Mouse (Mus musculus) hindbrain, embryonic 13.5 days (tissue): ENCODE measurements at regions not wholly inside any gene's neighbourhood (a gene's known extent, or its start where the extent isn't known, plus 50 kb on each side); places are given as distances from the start of the nearest gene placed in this dataset.

Experiments used
- ATAC-seq: fragments of 200-750 bp; cut with Nextera tagmentation; 2 replicates; pipeline ENCODE4 v1.8.0; 2017; ENCODE audit warnings: moderate TSS enrichment; ENCODE audit not compliant: low FRiP score
- H3K27ac ChIP-seq: fragments of 300-500 bp; sonication (generic); 2 replicates; pipeline ENCODE4 v1.5.1; 2015; ENCODE audit warnings: inconsistent platforms, mild to moderate bottlenecking, moderate library complexity
- H3K27me3 ChIP-seq: fragments of 300-500 bp; sonication (generic); 2 replicates; pipeline ENCODE4 v1.6.1; 2015; ENCODE audit warnings: mild to moderate bottlenecking, inconsistent platforms
- H3K36me3 ChIP-seq: fragments of 300-500 bp; sonication (generic); 2 replicates; pipeline ENCODE4 v1.6.1; 2015; ENCODE audit warnings: mild to moderate bottlenecking, inconsistent platforms
- H3K4me1 ChIP-seq: fragments of 300-500 bp; sonication (generic); replicated peaks from 2 replicates; pipeline ENCODE4 v1.6.1; 2015; ENCODE audit warnings: inconsistent platforms
- H3K4me2 ChIP-seq: fragments of 300-500 bp; sonication (generic); 2 replicates; pipeline ENCODE4 v1.6.1; 2015; ENCODE audit warnings: inconsistent platforms, mild to moderate bottlenecking, moderate library complexity
- H3K4me3 ChIP-seq: fragments of 300-500 bp; sonication (generic); 2 replicates; pipeline ENCODE4 v1.5.1; 2015; ENCODE audit warnings: mild to moderate bottlenecking, inconsistent platforms
- H3K9ac ChIP-seq: fragments of 300-500 bp; sonication (generic); 2 replicates; pipeline ENCODE4 v1.6.1; 2015; ENCODE audit warnings: mild to moderate bottlenecking, inconsistent platforms
- H3K9me3 ChIP-seq: fragments of 300-500 bp; sonication (generic); 2 replicates; pipeline ENCODE4 v1.6.1; 2016; ENCODE audit warnings: inconsistent platforms
- WGBS: fragments of 180-500 bp; shearing (Covaris S2); methylation state at CpG from one replicate; pipeline ENCODE4 v1.1.7; 2015; 5-methylcytosine and 5-hydroxymethylcytosine counted together

- no peak overlapping the region for H3K9ac ChIP-seq
- peaks cover 32% of the 10 kb centered on the region for H3K4me1 ChIP-seq
- H3K27ac ChIP-seq: peak overlapping the region; percentile 84
- H3K4me3 ChIP-seq: no peak overlapping the region
- 31% methylated on average over 8 of the region's 8 CpGs for WGBS
- H3K27me3 ChIP-seq: no peaks in the 10 kb centered on the region
- H3K36me3 ChIP-seq: no peaks in the 10 kb centered on the region
- ATAC-seq: no peak
- H3K9me3 ChIP-seq: no peaks in the 10 kb centered on the region
- H3K4me2 ChIP-seq: no peak overlapping the region
Measured at GRCm38 (mm10) chr2:75072471-75072870, 246.9 kb downstream of the Mtx2 start.

GRCm38 (mm10) chr2:75073178-75073577 lies 247.6 kb downstream of the Mtx2 start:
- no peak for ATAC-seq
- H3K27me3 ChIP-seq: no peaks in the 10 kb centered on the region
- no peaks in the 10 kb centered on the region for H3K9me3 ChIP-seq
- H3K4me1 ChIP-seq: peaks cover 32% of the 10 kb centered on the region
- H3K9ac ChIP-seq: no peak overlapping the region
- H3K4me2 ChIP-seq: no peak overlapping the region
- H3K4me3 ChIP-seq: no peak overlapping the region
- 63% methylated on average over 9 of the region's 9 CpGs for WGBS
- peak overlapping the region; percentile 84 for H3K27ac ChIP-seq
- H3K36me3 ChIP-seq: no peaks in the 10 kb centered on the region

GRCm38 (mm10) chr2:75087164-75087563 lies 261.6 kb downstream of the Mtx2 start:
- no peak overlapping the region for H3K9ac ChIP-seq
- H3K27me3 ChIP-seq: no peaks in the 10 kb centered on the region
- no peak overlapping the region for H3K4me3 ChIP-seq
- WGBS: 73% methylated on average over 12 of the region's 12 CpGs
- no peak overlapping the region for H3K4me2 ChIP-seq
- H3K36me3 ChIP-seq: no peaks in the 10 kb centered on the region
- peaks cover 21% of the 10 kb centered on the region for H3K4me1 ChIP-seq
- H3K27ac ChIP-seq: peak overlapping the region; percentile 23
- no peaks in the 10 kb centered on the region for H3K9me3 ChIP-seq
- no peak for ATAC-seq

GRCm38 (mm10) chr2:75089186-75089585 lies 263.6 kb downstream of the Mtx2 start:
- ATAC-seq: no peak
- Histone ChIP-seq H3K4me1 (peaks cover 21% of the 10 kb centered on the region), H3K4me2 (no peak overlapping the region), H3K4me3 (no peak overlapping the region), H3K27ac (no peak overlapping the region), H3K9me3 (no peaks in the 10 kb centered on the region), H3K9ac (no peak overlapping the region), H3K36me3 (no peaks in the 10 kb centered on the region), H3K27me3 (no peaks in the 10 kb centered on the region)
- 62% methylated on average over 8 of the region's 8 CpGs for WGBS

DNA sequence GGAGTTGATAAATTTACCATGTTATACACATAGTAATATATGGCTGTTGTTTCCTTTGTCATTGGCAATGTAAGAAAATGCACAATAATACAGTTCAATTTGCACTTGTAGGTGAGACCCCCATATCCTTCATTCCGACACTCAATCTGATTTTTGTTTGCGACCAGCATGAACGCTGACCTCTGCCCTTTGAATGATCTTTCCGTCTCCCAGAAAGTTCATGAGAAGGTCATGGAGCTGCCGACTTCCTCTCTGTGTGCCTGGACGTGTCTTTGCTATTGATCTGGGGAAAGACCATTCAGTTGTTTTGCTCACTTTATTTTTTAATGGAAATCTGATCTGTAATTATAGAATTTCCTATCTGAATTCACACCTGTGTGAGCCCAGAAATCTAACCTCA lies 264.0 kb downstream of the Mtx2 start:
- Histone ChIP-seq H3K4me3 (no peak overlapping the region), H3K9ac (no peak overlapping the region), H3K36me3 (no peaks in the 10 kb centered on the region), H3K27me3 (no peaks in the 10 kb centered on the region), H3K9me3 (no peaks in the 10 kb centered on the region), H3K27ac (no peak overlapping the region), H3K4me1 (peaks cover 21% of the 10 kb centered on the region), H3K4me2 (no peak overlapping the region)
- ATAC-seq: no peak
- 28% methylated on average over 6 of the region's 6 CpGs for WGBS

DNA sequence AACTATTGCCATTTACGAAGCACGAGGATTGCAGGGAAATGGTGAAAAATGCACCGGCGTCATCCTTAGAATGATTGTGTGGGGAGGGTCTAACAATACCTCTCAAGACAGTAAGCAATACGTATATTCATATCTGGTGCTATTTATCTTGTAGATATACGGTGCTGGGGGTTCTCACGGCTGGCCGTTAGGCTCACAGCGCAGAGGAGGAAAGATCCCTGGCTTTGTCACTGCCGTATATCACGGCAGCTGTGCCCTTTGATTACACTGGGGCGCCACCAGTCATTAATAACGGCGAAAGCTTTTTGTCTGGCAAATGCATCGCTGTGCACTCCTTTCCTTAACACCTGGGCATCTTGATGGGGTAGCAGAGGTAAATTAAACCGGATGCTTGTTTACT lies 264.8 kb downstream of the Mtx2 start:
- Histone ChIP-seq H3K4me3 (no peak overlapping the region), H3K9me3 (no peaks in the 10 kb centered on the region), H3K27me3 (no peaks in the 10 kb centered on the region), H3K4me1 (peaks cover 21% of the 10 kb centered on the region), H3K36me3 (no peaks in the 10 kb centered on the region), H3K27ac (peak overlapping the region; percentile 62), H3K9ac (0 out of 2 replicates have a peak overlapping the region, but pooled peaks have one; percentile 19), H3K4me2 (no peak overlapping the region)
- WGBS: 60% methylated on average over 16 of the region's 16 CpGs
- no peak for ATAC-seq

GRCm38 (mm10) chr2:75101501-75101900 lies 275.9 kb downstream of the Mtx2 start:
- no peak overlapping the region for H3K4me3 ChIP-seq
- H3K9me3 ChIP-seq: no peaks in the 10 kb centered on the region
- H3K27ac ChIP-seq: no peak overlapping the region
- no peak overlapping the region for H3K9ac ChIP-seq
- H3K27me3 ChIP-seq: no peaks in the 10 kb centered on the region
- no peaks in the 10 kb centered on the region for H3K36me3 ChIP-seq
- WGBS: 58% methylated on average over 11 of the region's 11 CpGs
- H3K4me2 ChIP-seq: no peak overlapping the region
- ATAC-seq: no peak
- peaks cover 11% of the 10 kb centered on the region for H3K4me1 ChIP-seq

- no peak overlapping the region for H3K27ac ChIP-seq
- ATAC-seq: no peak
- no peaks in the 10 kb centered on the region for H3K36me3 ChIP-seq
- H3K9ac ChIP-seq: no peak overlapping the region
- no peaks in the 10 kb centered on the region for H3K9me3 ChIP-seq
- H3K27me3 ChIP-seq: no peaks in the 10 kb centered on the region
- no peak overlapping the region for H3K4me2 ChIP-seq
- H3K4me3 ChIP-seq: no peak overlapping the region
- 90% methylated on average over 9 of the region's 9 CpGs for WGBS
- 0 out of 2 replicates have a peak, but pooled peaks cover 5% of the 10 kb centered on the region for H3K4me1 ChIP-seq
Measured at GRCm38 (mm10) chr2:75112751-75113150, 287.1 kb downstream of the Mtx2 start.

DNA sequence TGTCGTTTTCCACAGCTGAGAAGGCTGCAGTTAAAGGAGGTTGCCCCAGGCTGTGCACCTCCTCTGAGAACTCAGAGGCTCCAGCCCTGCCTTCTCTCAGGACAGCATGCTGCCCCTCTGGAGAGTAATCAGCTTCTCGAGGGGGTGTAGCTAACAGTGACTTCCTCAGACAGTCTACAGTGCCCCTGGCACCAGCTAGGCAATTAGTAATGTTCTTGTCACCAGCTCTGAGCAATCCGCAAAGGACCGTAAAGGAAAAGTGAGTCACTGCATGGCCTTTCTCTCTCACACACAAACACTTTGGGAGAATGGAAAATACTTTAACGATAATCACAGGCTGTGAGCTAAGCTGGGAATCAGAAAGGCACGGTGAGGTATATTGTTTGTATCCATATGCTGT lies 288.8 kb downstream of the Mtx2 start:
- H3K27ac ChIP-seq: no peak overlapping the region
- WGBS: 58% methylated on average over 6 of the region's 6 CpGs
- no peak for ATAC-seq
- no peak overlapping the region for H3K4me3 ChIP-seq
- H3K9ac ChIP-seq: no peak overlapping the region
- H3K36me3 ChIP-seq: no peaks in the 10 kb centered on the region
- H3K4me2 ChIP-seq: no peak overlapping the region
- H3K9me3 ChIP-seq: no peaks in the 10 kb centered on the region
- 0 out of 2 replicates have a peak, but pooled peaks cover 5% of the 10 kb centered on the region for H3K4me1 ChIP-seq
- H3K27me3 ChIP-seq: no peaks in the 10 kb centered on the region

DNA sequence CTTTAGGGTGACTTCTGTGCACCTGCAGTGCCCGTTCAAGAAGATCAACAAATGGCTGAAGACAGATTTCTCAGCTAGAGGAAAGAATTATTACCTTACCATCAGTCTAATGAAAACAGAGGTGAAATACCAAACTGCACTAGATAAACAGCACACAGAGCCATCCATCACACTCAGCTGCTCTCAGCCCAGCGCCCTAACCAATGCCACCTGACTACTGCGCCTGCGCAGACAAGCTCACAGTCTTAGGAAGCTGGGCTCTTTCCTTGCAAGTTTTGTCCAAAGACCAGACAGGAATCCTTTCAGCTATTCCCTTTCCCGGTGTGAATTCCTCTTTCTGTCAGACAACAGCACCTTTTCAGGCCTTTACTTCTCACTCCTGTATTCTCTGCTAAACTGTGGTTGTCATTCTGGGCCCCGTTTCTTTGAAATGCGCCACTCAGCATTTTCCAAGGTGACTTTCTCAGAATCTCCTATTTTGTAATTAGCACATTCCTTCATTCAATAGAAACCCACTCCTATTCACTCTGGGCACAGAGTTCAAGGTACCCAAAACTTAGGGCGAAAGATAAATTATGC lies 292.8 kb downstream of the Mtx2 start:
- ATAC-seq: no peak
- H3K9ac ChIP-seq: no peak overlapping the region
- no peak overlapping the region for H3K27ac ChIP-seq
- H3K27me3 ChIP-seq: no peaks in the 10 kb centered on the region
- H3K36me3 ChIP-seq: no peaks in the 10 kb centered on the region
- WGBS: 89% methylated on average over 8 of the region's 8 CpGs
- no peak overlapping the region for H3K4me3 ChIP-seq
- no peak overlapping the region for H3K4me2 ChIP-seq
- no peaks in the 10 kb centered on the region for H3K9me3 ChIP-seq
- 0 out of 2 replicates have a peak, but pooled peaks cover 5% of the 10 kb centered on the region for H3K4me1 ChIP-seq

- ATAC-seq: no peak
- Histone ChIP-seq H3K27me3 (0 out of 2 replicates have a peak, but pooled peaks cover 3% of the 10 kb centered on the region), H3K36me3 (no peaks in the 10 kb centered on the region), H3K4me1 (0 out of 2 replicates have a peak, but pooled peaks cover 1% of the 10 kb centered on the region), H3K4me2 (no peak overlapping the region), H3K27ac (no peak overlapping the region), H3K9me3 (no peaks in the 10 kb centered on the region), H3K4me3 (no peak overlapping the region), H3K9ac (no peak overlapping the region)
- WGBS: 94% methylated on average over 9 of the region's 9 CpGs
Measured at GRCm38 (mm10) chr2:75119599-75119998, 294.0 kb downstream of the Mtx2 start.

- WGBS: 83% methylated on average over 10 of the region's 10 CpGs
- H3K36me3 ChIP-seq: no peaks in the 10 kb centered on the region
- peaks cover 14% of the 10 kb centered on the region for H3K4me1 ChIP-seq
- H3K9me3 ChIP-seq: no peaks in the 10 kb centered on the region
- no peak overlapping the region for H3K4me2 ChIP-seq
- no peak for ATAC-seq
- no peak overlapping the region for H3K27ac ChIP-seq
- no peak overlapping the region for H3K9ac ChIP-seq
- H3K4me3 ChIP-seq: no peak overlapping the region
- peaks cover 50% of the 10 kb centered on the region for H3K27me3 ChIP-seq
Measured at GRCm38 (mm10) chr2:75133298-75134080, 307.9 kb downstream of the Mtx2 start.

- H3K9ac ChIP-seq: no peak overlapping the region
- no peak overlapping the region for H3K27ac ChIP-seq
- peak overlapping the region; percentile 85 for H3K4me2 ChIP-seq
- peaks cover 14% of the 10 kb centered on the region for H3K4me1 ChIP-seq
- H3K4me3 ChIP-seq: peak overlapping the region; percentile 44
- H3K36me3 ChIP-seq: no peaks in the 10 kb centered on the region
- H3K9me3 ChIP-seq: no peaks in the 10 kb centered on the region
- ATAC-seq: no peak
- peaks cover 79% of the 10 kb centered on the region for H3K27me3 ChIP-seq
- 12% methylated on average over 8 of the region's 8 CpGs for WGBS
Measured at GRCm38 (mm10) chr2:75136618-75137017, 311.0 kb downstream of the Mtx2 start.
